Mouse (Mus musculus) hindbrain, embryonic 14.5 days (tissue): ENCODE results near the gene Ssty2. TPM values are rescaled to one million over a fixed set of nuclear protein-coding genes. Genes with fewer than 3 reads are reported as not detected.
"Not testable (repeated sequence)": the region's sequence is repeated elsewhere in the genome, so short reads cannot be mapped to it uniquely, and the experiment has no call there.

ENCODE experiments used
- ATAC-seq: fragments of 200-750 bp; cut with Nextera tagmentation; 2 replicates; pipeline ENCODE4 v1.8.0; 2017; ENCODE audit warnings: moderate number of reproducible peaks, mild to moderate bottlenecking, moderate TSS enrichment, moderate library complexity; ENCODE audit not compliant: low FRiP score
- DNase-seq: peaks from one replicate; pipeline ENCODE4 v3.0.0-alpha.2; 2015; ENCODE audit warnings: low spot score
- H3K27ac ChIP-seq: fragments of 300-500 bp; sonication (generic); 2 replicates; pipeline ENCODE4 v1.5.1; 2014; ENCODE audit warnings: mild to moderate bottlenecking, moderate library complexity
- H3K27me3 ChIP-seq: fragments of 300-500 bp; sonication (generic); 2 replicates; pipeline ENCODE4 v1.6.1; 2014; ENCODE audit warnings: mild to moderate bottlenecking, low read length, mixed read lengths; ENCODE audit not compliant: control insufficient read depth, insufficient read depth
- H3K36me3 ChIP-seq: fragments of 300-500 bp; sonication (generic); replicated peaks from 2 replicates; pipeline ENCODE4 v1.6.1; 2014; ENCODE audit not compliant: control insufficient read depth, insufficient read depth
- H3K4me1 ChIP-seq: fragments of 300-500 bp; sonication (generic); replicated peaks from 2 replicates; pipeline ENCODE4 v1.6.1; 2014; ENCODE audit warnings: antibody characterized with exemption, low read length, mixed read lengths; ENCODE audit not compliant: control insufficient read depth, insufficient read depth
- H3K4me2 ChIP-seq: fragments of 300-500 bp; sonication (generic); replicated peaks from 2 replicates; pipeline ENCODE4 v1.6.1; 2014; ENCODE audit warnings: mild to moderate bottlenecking, moderate library complexity
- H3K4me3 ChIP-seq: fragments of 300-500 bp; sonication (generic); replicated peaks from 2 replicates; pipeline ENCODE4 v1.5.1; 2014; ENCODE audit warnings: mild to moderate bottlenecking, low read length
- H3K9ac ChIP-seq: fragments of 300-500 bp; sonication (generic); 2 replicates; pipeline ENCODE4 v1.6.1; 2014
- H3K9me3 ChIP-seq: fragments of 300-500 bp; sonication (generic); 2 replicates; pipeline ENCODE4 v1.6.1; 2016; ENCODE audit warnings: low read length; ENCODE audit not compliant: control insufficient read depth
- WGBS: fragments of 180-500 bp; shearing (Covaris S2); extraction: QIAGEN DNeasy Blood & Tissue Kit; methylation state at CpG from one replicate; pipeline ENCODE4 v1.1.7; 2014; 5-methylcytosine and 5-hydroxymethylcytosine counted together
- polyA plus RNA-seq: library from polyadenylated mRNA; unstranded; fragments of >200 nt; fragmentation: Nextera tagmentation; extraction: Ambion mirVana; gene quantifications from 2 replicates; pipeline ENCODE4 v1.2.1, GENCODE M21; 2014

Gene Ssty2
- not detected in 2 replicates for polyA plus RNA-seq

- no CpG with 5 or more reads among the region's 4 CpGs for WGBS
- not testable (repeated sequence) for H3K36me3 ChIP-seq
Observed at GRCm38 (mm10) chrY:67047972-67048371, at the start of gene Ssty2. Gene Ssty2 (minus strand): TSS chrY:67048072.

More at GRCm38 (mm10) chrY:67047972-67048371, at the start of gene Ssty2:
- H3K27me3 ChIP-seq, H3K4me3 ChIP-seq, H3K4me1 ChIP-seq, ATAC-seq, H3K27ac ChIP-seq, DNase-seq, H3K4me2 ChIP-seq, H3K9me3 ChIP-seq, H3K9ac ChIP-seq: not testable (repeated sequence)
